In genomic region chr17:25874148-25874720, GRCm38 (mm10) we compare ENCODE assay signal across 8 mouse cellular contexts. TPM values are rescaled to one million over a fixed set of nuclear protein-coding genes. Genes with fewer than 3 reads are reported as not detected.
DNase-seq lines count a peak whose midpoint lies in the region; ATAC-seq and TF ChIP-seq lines count a peak whose summit lies in the region.

No protein-coding gene starts in this region.

- H3K36me3 ChIP-seq in forebrain, embryonic 12.5 days (replicated peaks), result peaks cover 16% of the 10 kb centered on the region
- peaks cover 17% of the 10 kb centered on the region for H3K36me3 ChIP-seq in liver, embryonic 12.5 days

- peak; percentile 15; the same call in 1 of the 2 replicates for ATAC-seq in forebrain, embryonic 12.5 days (ENCODE audit: low FRiP score)
- no peak for ATAC-seq in liver, embryonic 12.5 days

- H3K4me2 ChIP-seq in forebrain, embryonic 12.5 days, result peak overlapping the region; percentile 96
- peak overlapping the region; percentile 90 for H3K4me2 ChIP-seq in liver, embryonic 12.5 days

- no peak for TF ChIP-seq POLR2A in cerebellum, adult 2 months (IDR thresholded peaks at IDR 0.05; ENCODE audit: borderline replicate concordance, insufficient read depth, low read length)

- 10% methylated on average over 14 of the region's 14 CpGs for WGBS in cerebellum, adult 2 months
- WGBS in forebrain, embryonic 12.5 days, result 3% methylated on average over 14 of the region's 14 CpGs
- 10% methylated on average over 14 of the region's 14 CpGs for WGBS in liver, embryonic 12.5 days (ENCODE audit: insufficient replicate concordance)

- no peak for TF ChIP-seq CTCF in cerebellum, adult 2 months (IDR thresholded peaks at IDR 0.05; ENCODE audit: borderline replicate concordance, insufficient read depth, low read depth, low read length)

- peaks cover 12% of the 10 kb centered on the region for H3K4me1 ChIP-seq in cerebellum, adult 2 months (ENCODE audit: control insufficient read depth, insufficient read depth, low read length)
- peaks cover 24% of the 10 kb centered on the region for H3K4me1 ChIP-seq in forebrain, embryonic 12.5 days
- H3K4me1 ChIP-seq in liver, embryonic 12.5 days, result peaks cover 32% of the 10 kb centered on the region

- peak overlapping the region; percentile 67 for H3K27ac ChIP-seq in cerebellum, adult 2 months (ENCODE audit: insufficient read depth, low read length)
- H3K27ac ChIP-seq in forebrain, embryonic 12.5 days, result peak overlapping the region; percentile 91
- peak overlapping the region; percentile 92 for H3K27ac ChIP-seq in liver, embryonic 12.5 days

- no peaks in the 10 kb centered on the region for H3K27me3 ChIP-seq in cerebellum, adult 2 months (ENCODE audit: control insufficient read depth, insufficient read depth, low read length)
- H3K27me3 ChIP-seq in forebrain, embryonic 12.5 days, result no peaks in the 10 kb centered on the region
- no peaks in the 10 kb centered on the region for H3K27me3 ChIP-seq in liver, embryonic 12.5 days (replicated peaks)

- DNase-seq in cerebellum, adult 2 months, result no peak
- DNase-seq in cerebellum, adult 9-10 months, result no peak
- peak; percentile 32 for DNase-seq in 3T3-L1 (ENCODE audit: low read depth, low spot score)
- DNase-seq in frontal cortex, postnatal 36 days (ENCODE audit: low spot score in 2 of 2), result no peak
- DNase-seq in embryo, embryonic 11 days, result no peak
- no peak for DNase-seq in frontal cortex, adult 2 months (ENCODE audit: extremely low spot score in 1 of 2, low spot score in 1 of 2)

- H3K9ac ChIP-seq in forebrain, embryonic 12.5 days, result peak overlapping the region; percentile 55
- peak overlapping the region; percentile 78 for H3K9ac ChIP-seq in liver, embryonic 12.5 days

- no peaks in the 10 kb centered on the region for H3K9me3 ChIP-seq in forebrain, embryonic 12.5 days
- H3K9me3 ChIP-seq in liver, embryonic 12.5 days (replicated peaks), result no peaks in the 10 kb centered on the region

- peak overlapping the region; percentile 96 for H3K4me3 ChIP-seq in cerebellum, adult 2 months (replicated peaks; ENCODE audit: insufficient read depth, low read depth, low read length)
- H3K4me3 ChIP-seq in forebrain, embryonic 12.5 days (replicated peaks), result peak overlapping the region; percentile 61
- H3K4me3 ChIP-seq in liver, embryonic 12.5 days, result peak overlapping the region; percentile 76

RNA-seq across cellular contexts. Expression of gene Mettl26, which starts 0.6 kb away (rescaled TPM):
- polyA plus RNA-seq in cerebellum, adult 2 months (2012; rRNA removed), result 110 and 116 TPM in 2 replicates
- polyA plus RNA-seq in forebrain, embryonic 12.5 days (2016; fragmentation: Nextera tagmentation; extraction: Ambion mirVana), result 51.6 and 55.5 TPM in 2 replicates
- polyA plus RNA-seq in liver, embryonic 12.5 days (2016; fragmentation: Nextera tagmentation; extraction: Ambion mirVana), result 52.3 and 53.5 TPM in 2 replicates
- polyA plus RNA-seq in frontal cortex, adult 2 months (2012; rRNA removed), result 74.9 and 79.9 TPM in 2 replicates

RNA-seq across cellular contexts. Expression of gene Mcrip2, which starts 5.7 kb away (rescaled TPM):
- polyA plus RNA-seq in cerebellum, adult 2 months (2012; rRNA removed), result 31.9 and 34.1 TPM in 2 replicates
- polyA plus RNA-seq in forebrain, embryonic 12.5 days (2016; fragmentation: Nextera tagmentation; extraction: Ambion mirVana), result 7.7 and 9.8 TPM in 2 replicates
- 68.0 and 70.3 TPM in 2 replicates for polyA plus RNA-seq in liver, embryonic 12.5 days (2016; fragmentation: Nextera tagmentation; extraction: Ambion mirVana)
- polyA plus RNA-seq in frontal cortex, adult 2 months (2012; rRNA removed), result 28.8 and 34.5 TPM in 2 replicates

RNA-seq across cellular contexts. Expression of gene Wfikkn1, which starts 6.4 kb away (rescaled TPM):
- 0.95 and 1.1 TPM in 2 replicates for polyA plus RNA-seq in cerebellum, adult 2 months (2012; rRNA removed)
- 0.66 and 0.79 TPM in 2 replicates for polyA plus RNA-seq in forebrain, embryonic 12.5 days (2016; fragmentation: Nextera tagmentation; extraction: Ambion mirVana)
- 0.83 and 0.91 TPM in 2 replicates for polyA plus RNA-seq in liver, embryonic 12.5 days (2016; fragmentation: Nextera tagmentation; extraction: Ambion mirVana)
- 0.61 and 0.64 TPM in 2 replicates for polyA plus RNA-seq in frontal cortex, adult 2 months (2012; rRNA removed)

RNA-seq across cellular contexts. Expression of gene Wdr90, which starts 12.9 kb away (rescaled TPM):
- 21.6 and 26.9 TPM in 2 replicates for polyA plus RNA-seq in cerebellum, adult 2 months (2012; rRNA removed)
- polyA plus RNA-seq in forebrain, embryonic 12.5 days (2016; fragmentation: Nextera tagmentation; extraction: Ambion mirVana), result 38.2 and 41.1 TPM in 2 replicates
- polyA plus RNA-seq in liver, embryonic 12.5 days (2016; fragmentation: Nextera tagmentation; extraction: Ambion mirVana), result 19.5 and 19.6 TPM in 2 replicates
- 33.6 and 39.7 TPM in 2 replicates for polyA plus RNA-seq in frontal cortex, adult 2 months (2012; rRNA removed)

RNA-seq across cellular contexts. Expression of gene Rhot2, which starts 29.6 kb away (rescaled TPM):
- polyA plus RNA-seq in cerebellum, adult 2 months (2012; rRNA removed), result 105 and 121 TPM in 2 replicates
- 20.9 and 23.4 TPM in 2 replicates for polyA plus RNA-seq in forebrain, embryonic 12.5 days (2016; fragmentation: Nextera tagmentation; extraction: Ambion mirVana)
- polyA plus RNA-seq in liver, embryonic 12.5 days (2016; fragmentation: Nextera tagmentation; extraction: Ambion mirVana), result 15.8 and 17.4 TPM in 2 replicates
- polyA plus RNA-seq in frontal cortex, adult 2 months (2012; rRNA removed), result 101 and 122 TPM in 2 replicates
